Mouse (Mus musculus) embryonic fibroblast, embryonic 13.5 days (primary cell): ENCODE measurements around the gene Tmem202.

ENCODE experiments used
- CTCF ChIP-seq: IDR thresholded peaks from 2 replicates; pipeline ENCODE4 v1.5.1; 2011; ENCODE audit warnings: mild to moderate bottlenecking, control low read depth, low read length, moderate library complexity, borderline replicate concordance; ENCODE audit not compliant: insufficient read depth
- POLR2A ChIP-seq: IDR thresholded peaks from 2 replicates; pipeline ENCODE4 v1.6.1; 2011; ENCODE audit warnings: low read depth, mild to moderate bottlenecking, control low read depth, low read length, moderate library complexity

DNA sequence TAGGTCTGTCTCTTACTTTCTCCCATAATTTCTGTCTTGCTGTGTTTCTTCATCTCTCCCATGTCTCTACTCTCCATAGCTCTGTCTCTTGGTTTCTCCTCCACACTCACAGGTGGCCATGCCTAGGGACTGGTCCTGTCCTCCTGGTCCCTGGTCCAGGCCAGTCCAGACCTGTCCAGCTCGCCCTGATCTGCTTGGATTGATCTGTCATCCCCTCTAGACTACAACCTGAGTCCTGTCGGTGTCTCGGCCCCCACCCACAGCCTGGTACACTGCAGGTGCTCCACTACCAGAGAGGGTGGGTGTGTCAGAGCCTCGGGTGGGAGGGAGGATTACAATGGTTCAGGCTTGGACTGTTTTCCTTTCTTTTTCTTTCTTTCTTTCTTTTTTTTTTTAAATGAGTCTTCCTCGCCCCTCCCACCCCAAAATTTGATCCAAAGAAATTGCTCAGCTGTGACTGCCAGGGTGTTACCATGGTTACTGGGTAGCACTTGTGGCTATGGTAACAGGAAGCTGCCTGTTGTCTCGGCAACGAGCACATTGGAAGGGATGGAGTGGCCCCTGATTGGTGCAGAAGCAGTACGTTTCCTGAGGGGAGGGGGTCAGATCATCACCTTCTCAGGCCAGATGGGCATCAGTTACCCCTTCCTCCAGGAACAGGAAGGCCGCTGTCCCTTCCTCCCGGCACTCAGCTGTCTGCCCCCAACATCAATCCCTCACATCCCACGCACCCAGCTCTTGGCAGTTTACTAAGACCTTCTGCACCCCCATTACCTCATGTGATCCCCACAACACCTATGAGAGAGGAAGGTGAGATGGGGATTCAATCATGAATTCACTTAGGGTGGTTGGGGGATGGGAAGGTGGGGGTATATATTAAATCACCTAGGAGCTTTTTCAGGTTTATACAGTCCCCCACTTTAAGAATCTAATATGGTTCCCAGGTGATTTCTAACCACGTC, 49.3 kb upstream of the Tmem202 start:
- TF ChIP-seq POLR2A (no peak), CTCF (no peak)
